Mouse (Mus musculus) frontal cortex, adult 2 months (tissue): ENCODE data around the gene Abtb2. TPM values are rescaled to one million over a fixed set of nuclear protein-coding genes. Genes with fewer than 3 reads are reported as not detected.

ENCODE experiments used
- DNase-seq, 2 experiments: peaks; one replicate each; pipeline ENCODE4 v3.0.0; 2022; ENCODE audit warnings: low spot score in 1 of 2; ENCODE audit errors: extremely low spot score in 1 of 2
- polyA plus RNA-seq: library from polyadenylated mRNA; depleted of rRNA; stranded (reverse); fragments of >200 nt; gene quantifications from 2 replicates; pipeline ENCODE4 v1.2.3, GENCODE M21; 2012

Gene Abtb2
- polyA plus RNA-seq, 1 experiment, result 12.0 TPM

GRCm38 (mm10) chr2:103581369-103581897 is 15.3 kb downstream of the Abtb2 start:
- no peak for DNase-seq

DNA sequence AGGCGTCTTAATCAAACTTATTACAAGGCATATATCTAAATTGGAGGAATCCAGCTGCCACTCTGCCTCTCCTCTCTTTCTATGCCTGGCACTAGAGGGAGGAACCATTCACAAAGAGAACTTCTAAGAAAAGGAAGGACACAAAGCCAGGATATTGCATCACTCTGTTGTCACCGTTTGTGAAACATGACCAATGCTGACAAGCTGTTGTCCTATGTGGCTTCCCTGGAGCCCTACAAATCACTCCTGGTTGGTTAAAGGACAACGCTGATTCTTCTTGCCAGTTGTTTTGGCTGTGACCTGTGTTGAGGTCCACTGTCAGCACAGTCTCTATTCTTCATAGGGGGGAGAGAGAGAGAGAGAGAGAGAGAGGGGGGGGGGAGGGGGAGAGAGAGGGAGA is 17.2 kb downstream of the Abtb2 start:
- no peak for DNase-seq

GRCm38 (mm10) chr2:103584093-103584492 is 18.0 kb downstream of the Abtb2 start:
- no peak for DNase-seq

GRCm38 (mm10) chr2:103586423-103586822 is 20.3 kb downstream of the Abtb2 start:
- no peak for DNase-seq

DNA sequence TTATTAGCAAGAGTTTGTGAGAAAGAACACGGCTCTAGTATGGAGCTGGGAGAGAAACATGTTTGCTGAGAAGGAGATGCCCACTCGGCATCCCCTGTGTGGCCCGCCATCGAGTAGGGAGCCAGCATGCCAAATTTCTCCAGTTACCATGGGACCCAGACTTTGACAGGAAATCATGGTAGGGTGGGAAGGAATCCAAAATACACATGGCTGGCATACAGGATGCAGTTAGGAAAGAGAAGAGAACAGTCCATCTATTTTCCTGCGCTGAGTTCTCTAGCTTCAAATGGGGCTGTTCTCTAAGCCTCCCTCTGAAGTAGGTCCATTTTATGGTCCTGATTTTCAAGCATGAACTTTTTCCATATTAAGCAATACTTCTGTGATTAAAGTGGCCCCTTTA is 22.7 kb downstream of the Abtb2 start:
- DNase-seq, result no peak

- no peak for DNase-seq
Observed at GRCm38 (mm10) chr2:103589400-103589799, 23.3 kb downstream of the Abtb2 start.

GRCm38 (mm10) chr2:103590645-103591044 is 24.5 kb downstream of the Abtb2 start:
- DNase-seq, result no peak

DNA sequence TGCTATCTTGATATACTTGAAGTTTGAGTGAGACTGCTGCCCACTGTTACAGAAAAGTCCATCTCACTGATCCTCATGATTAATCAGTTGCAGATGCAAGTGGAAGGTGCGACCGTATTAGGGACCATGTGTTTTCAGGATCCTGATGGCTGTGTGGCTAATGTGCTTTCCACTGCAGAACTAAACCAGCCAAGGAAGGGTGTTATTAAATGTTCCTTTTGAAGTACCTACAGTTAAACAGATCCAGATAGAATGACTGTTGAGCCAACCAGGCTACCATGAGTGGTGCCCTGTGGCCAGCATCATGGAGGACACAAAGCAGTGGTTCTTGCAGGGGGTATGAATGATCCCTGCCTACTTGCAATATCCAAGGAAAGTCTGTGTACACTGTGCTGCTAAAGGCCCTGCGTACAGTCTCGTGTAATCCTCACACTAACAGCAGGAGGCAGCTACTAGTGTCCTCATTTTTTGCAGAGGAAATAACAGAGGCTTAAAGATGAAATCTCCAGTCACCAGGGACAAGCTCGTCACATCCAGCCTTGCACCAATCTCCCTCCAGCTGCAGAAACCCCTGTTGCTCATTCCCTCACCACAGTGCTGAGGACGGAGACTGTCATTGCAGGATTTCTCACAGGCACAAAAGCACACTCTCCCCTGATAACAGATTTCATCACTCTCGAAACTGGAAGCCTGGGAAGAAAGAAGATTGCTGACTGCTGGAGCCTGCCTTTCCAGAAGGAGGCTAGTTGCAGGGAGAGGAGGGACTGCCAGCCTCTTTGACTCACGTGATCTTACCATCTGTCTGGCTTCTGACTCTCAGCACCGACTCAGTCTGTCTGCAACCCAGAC is 25.9 kb downstream of the Abtb2 start:
- peak in 1 of 2 experiments; percentile 39 for DNase-seq

- peak in 1 of 2 experiments; percentile 49 for DNase-seq
Observed at GRCm38 (mm10) chr2:103592591-103592929, 26.4 kb downstream of the Abtb2 start.

DNA sequence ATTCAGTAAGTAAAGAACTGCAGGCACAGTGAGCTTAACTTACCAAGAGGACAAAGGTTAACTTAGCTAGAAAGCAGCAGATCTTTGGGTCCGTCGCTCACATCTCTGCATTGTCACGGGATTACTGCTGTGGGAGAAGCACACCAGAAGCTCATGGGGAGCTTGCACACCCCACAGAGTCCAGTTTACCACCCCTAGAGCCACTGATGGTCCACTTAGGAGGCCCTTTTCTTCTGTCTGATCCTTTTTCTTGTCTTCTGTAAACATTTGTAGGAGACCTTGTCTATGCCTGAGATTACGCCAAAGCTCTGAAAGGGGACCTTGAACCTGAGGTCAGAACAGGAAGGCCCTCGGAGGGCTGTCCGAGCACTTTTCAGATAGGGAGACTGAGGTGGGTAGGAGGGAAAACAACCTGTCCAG is 28.5 kb downstream of the Abtb2 start:
- DNase-seq, result no peak

- no peak for DNase-seq
Observed at GRCm38 (mm10) chr2:103595028-103595651, 29.0 kb downstream of the Abtb2 start.

DNA sequence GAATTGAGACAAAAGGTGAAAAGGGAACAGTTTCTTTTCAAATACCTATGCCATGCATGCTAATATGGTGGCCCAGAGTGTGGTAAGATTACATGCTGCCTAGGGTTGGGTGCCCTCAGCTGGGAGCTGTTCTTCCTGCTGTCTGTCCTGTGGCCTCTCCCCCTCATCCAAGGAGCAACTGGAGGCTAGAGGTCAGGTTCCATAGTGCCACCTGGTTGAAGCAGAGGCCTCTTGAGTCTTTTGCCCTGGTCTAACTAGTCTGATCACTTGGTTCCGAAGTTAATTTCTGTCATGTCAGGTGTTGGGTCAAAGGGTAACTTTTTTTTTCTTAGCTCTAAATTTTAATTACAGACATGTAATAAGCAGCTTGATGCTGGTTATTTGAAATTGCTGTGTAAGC is 33.2 kb downstream of the Abtb2 start:
- no peak for DNase-seq

GRCm38 (mm10) chr2:103600165-103600891 is 34.2 kb downstream of the Abtb2 start:
- peak; percentile 48 to 57 for DNase-seq

DNA sequence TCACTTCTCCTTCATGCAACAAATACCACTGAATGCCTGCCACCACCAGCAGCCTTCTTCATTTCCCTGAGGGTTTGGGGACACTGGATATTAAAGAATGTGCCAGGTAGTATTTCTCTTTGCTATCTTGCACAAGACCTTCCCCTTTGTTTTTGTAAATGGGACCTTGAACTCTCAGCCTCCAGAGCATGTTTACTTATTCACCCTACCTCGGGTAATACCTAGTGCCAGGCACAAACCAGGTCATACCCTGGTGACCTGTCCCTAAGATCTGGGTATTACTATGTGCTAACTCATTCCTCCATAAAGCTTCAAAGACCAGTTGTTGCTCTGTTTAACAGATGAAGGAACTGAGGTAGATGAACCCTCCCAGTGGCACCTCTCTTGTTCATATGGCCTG is 35.0 kb downstream of the Abtb2 start:
- no peak for DNase-seq

- no peak for DNase-seq
Observed at GRCm38 (mm10) chr2:103601531-103601930, 35.4 kb downstream of the Abtb2 start.

- no peak for DNase-seq
Observed at GRCm38 (mm10) chr2:103603209-103603608, 37.1 kb downstream of the Abtb2 start.

DNA sequence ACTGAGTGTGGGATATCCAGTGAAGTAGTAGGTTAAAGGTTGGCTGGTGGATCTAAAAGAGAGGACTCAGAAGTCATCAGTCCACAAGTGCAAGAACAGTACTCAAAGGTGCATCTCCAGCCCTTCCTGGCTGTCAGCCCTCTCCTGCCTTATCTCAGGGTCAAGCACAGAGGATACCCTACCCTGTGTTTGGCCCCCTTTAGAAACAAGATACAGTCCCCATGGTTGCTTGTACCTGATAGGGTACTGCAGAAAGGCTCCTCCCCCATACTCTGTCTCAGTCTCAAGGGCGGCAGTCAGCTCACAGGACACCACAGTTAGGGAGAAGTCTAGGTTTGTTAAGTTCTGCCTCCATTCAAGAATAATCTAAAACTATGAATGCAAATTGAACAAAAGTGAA is 37.8 kb downstream of the Abtb2 start:
- no peak for DNase-seq

GRCm38 (mm10) chr2:103605805-103606498 is 39.8 kb downstream of the Abtb2 start:
- DNase-seq, result no peak

GRCm38 (mm10) chr2:103607926-103608325 is 41.8 kb downstream of the Abtb2 start:
- no peak for DNase-seq

DNA sequence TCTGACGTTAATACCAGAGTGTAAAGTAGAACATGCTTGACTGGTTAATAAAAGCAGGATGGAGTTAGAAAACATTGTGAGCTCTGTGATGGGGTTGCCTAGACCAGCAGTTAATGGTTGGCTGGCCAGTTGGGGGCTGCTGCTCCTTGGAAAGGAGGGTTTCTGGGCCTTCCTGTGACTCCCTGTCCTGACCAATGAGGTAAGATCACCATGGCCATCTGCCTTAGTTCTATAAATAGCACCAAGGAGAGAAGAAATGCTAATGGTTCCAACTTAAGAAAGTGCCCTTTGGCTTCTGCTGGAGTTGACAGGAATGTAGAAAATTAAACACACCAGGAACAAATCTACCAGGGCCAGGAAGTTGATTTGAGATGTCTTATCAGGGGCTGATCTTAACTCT is 42.8 kb downstream of the Abtb2 start:
- DNase-seq, result no peak

DNA sequence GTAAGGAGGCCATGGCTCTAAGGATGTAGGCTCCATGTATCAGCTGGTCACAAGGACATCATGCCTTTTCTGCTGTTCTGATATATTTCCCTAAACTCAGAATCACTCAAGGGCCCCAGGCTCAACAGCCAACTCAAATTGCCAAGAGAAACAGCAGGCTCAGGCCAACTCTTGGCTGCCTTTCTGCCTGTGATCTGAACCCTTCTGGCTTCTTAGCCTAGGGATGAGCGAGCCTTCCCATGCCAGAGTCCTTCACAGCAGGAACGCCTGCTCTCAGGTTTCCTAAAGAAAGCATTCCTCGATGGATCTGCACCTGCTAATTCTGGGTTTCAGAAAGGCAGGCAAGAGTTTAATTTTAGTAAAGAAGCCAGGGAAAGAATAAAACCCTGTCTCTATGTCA is 43.4 kb downstream of the Abtb2 start:
- no peak for DNase-seq
